Comparison of ENCODE assay signal across 18 mouse cellular contexts in genomic region chr14:18882493-18882892, GRCm38 (mm10). TPM values are rescaled to one million over a fixed set of nuclear protein-coding genes. Genes with fewer than 3 reads are reported as not detected.
DNase-seq lines count a peak whose midpoint lies in the region; ATAC-seq and TF ChIP-seq lines count a peak whose summit lies in the region.
"Had no signal": no experiment of that assay in that cellular context is flagged by ENCODE, and none has a peak within 500 bp of the region (broad histone marks: within the 10 kb centered on the region; RNA-seq: fewer than 3 reads in every experiment).

No protein-coding gene starts in this region.

- no peaks in the 10 kb centered on the region for H3K27me3 ChIP-seq in heart, embryonic 12.5 days (replicated peaks)
- H3K27me3 ChIP-seq in liver, embryonic 12.5 days (replicated peaks): no peaks in the 10 kb centered on the region
- H3K27me3 ChIP-seq in liver, embryonic 11.5 days (replicated peaks; ENCODE audit: control insufficient read depth, insufficient read depth, low read length): no peaks in the 10 kb centered on the region
- H3K27me3 ChIP-seq in midbrain, postnatal 0 days (ENCODE audit: insufficient read depth, low read length): no peaks in the 10 kb centered on the region
- H3K27me3 ChIP-seq in midbrain, embryonic 10.5 days (ENCODE audit: low read depth, poor library complexity, severe bottlenecking): no peaks in the 10 kb centered on the region
- H3K27me3 ChIP-seq in myocyte (ENCODE audit: control insufficient read depth, insufficient read depth, insufficient read length): no peaks in the 10 kb centered on the region
- H3K27me3 ChIP-seq: intestine, embryonic 15.5 days had no signal

- TF ChIP-seq CTCF in midbrain, postnatal 0 days (IDR thresholded peaks at IDR 0.05): no peak

- 77% methylated on average over 1 of the region's 1 CpGs for WGBS in heart, embryonic 12.5 days
- WGBS in liver, embryonic 12.5 days (ENCODE audit: insufficient replicate concordance): 74% methylated on average over 1 of the region's 1 CpGs
- WGBS in liver, embryonic 11.5 days: 78% methylated on average over 1 of the region's 1 CpGs
- 96% methylated on average over 1 of the region's 1 CpGs for WGBS in midbrain, postnatal 0 days
- WGBS in midbrain, embryonic 10.5 days: 86% methylated on average over 1 of the region's 1 CpGs

- H3ac ChIP-seq in myocyte (ENCODE audit: control insufficient read depth, insufficient read length): no peak overlapping the region

- ATAC-seq in heart, embryonic 12.5 days (ENCODE audit: insufficient number of reproducible peaks, low FRiP score): no peak
- ATAC-seq in liver, embryonic 12.5 days: peak; percentile 27; the same call in 1 of the 2 replicates
- ATAC-seq in liver, embryonic 11.5 days (replicated peaks; ENCODE audit: low FRiP score): no peak
- peak; percentile 58; the same call in 1 of the 2 replicates for ATAC-seq in midbrain, postnatal 0 days (ENCODE audit: low FRiP score)
- ATAC-seq: forebrain, embryonic 14.5 days; intestine, embryonic 15.5 days had no signal

- H3K36me3 ChIP-seq in heart, embryonic 12.5 days: no peaks in the 10 kb centered on the region; the same call in 1 of the 2 replicates
- no peaks in the 10 kb centered on the region for H3K36me3 ChIP-seq in liver, embryonic 12.5 days
- no peaks in the 10 kb centered on the region for H3K36me3 ChIP-seq in liver, embryonic 11.5 days (ENCODE audit: control insufficient read depth, insufficient read depth, low read length)
- no peaks in the 10 kb centered on the region for H3K36me3 ChIP-seq in midbrain, postnatal 0 days (ENCODE audit: insufficient read depth, low read length)
- no peaks in the 10 kb centered on the region for H3K36me3 ChIP-seq in midbrain, embryonic 10.5 days
- peaks cover 5% of the 10 kb centered on the region for H3K36me3 ChIP-seq in myocyte (ENCODE audit: control insufficient read depth, insufficient read depth)
- H3K36me3 ChIP-seq: intestine, embryonic 15.5 days had no signal

- no peak overlapping the region for H3K4me2 ChIP-seq in heart, embryonic 12.5 days
- no peak overlapping the region for H3K4me2 ChIP-seq in liver, embryonic 12.5 days
- H3K4me2 ChIP-seq in liver, embryonic 11.5 days: no peak overlapping the region
- H3K4me2 ChIP-seq in midbrain, postnatal 0 days (ENCODE audit: low read depth, low read length, poor library complexity, severe bottlenecking): no peak overlapping the region
- H3K4me2 ChIP-seq in myocyte (ENCODE audit: low read depth): no peak overlapping the region
- H3K4me2 ChIP-seq: heart, embryonic 11.5 days; intestine, embryonic 15.5 days had no signal

- H3K9me3 ChIP-seq in heart, embryonic 12.5 days (replicated peaks): no peaks in the 10 kb centered on the region
- H3K9me3 ChIP-seq in liver, embryonic 12.5 days (replicated peaks): no peaks in the 10 kb centered on the region
- no peaks in the 10 kb centered on the region for H3K9me3 ChIP-seq in liver, embryonic 11.5 days (ENCODE audit: control insufficient read depth, low read length)
- no peaks in the 10 kb centered on the region for H3K9me3 ChIP-seq in midbrain, postnatal 0 days (ENCODE audit: low read length)
- H3K9me3 ChIP-seq in midbrain, embryonic 10.5 days (replicated peaks): no peaks in the 10 kb centered on the region
- H3K9me3 ChIP-seq: hindbrain, embryonic 10.5 days; intestine, embryonic 15.5 days had no signal

- no peak for TF ChIP-seq POLR2A in myocyte (IDR thresholded peaks at IDR 0.05; ENCODE audit: insufficient read length, low read depth)

- DNase-seq in heart, adult 11 months: peak; percentile 71
- no peak for DNase-seq in liver, embryonic 11.5 days (ENCODE audit: low spot score)
- DNase-seq in midbrain, postnatal 0 days (ENCODE audit: low spot score): no peak
- no peak for DNase-seq in midbrain, embryonic 10.5 days (ENCODE audit: low spot score)
- no peak for DNase-seq in cerebellum, adult 8-10 months
- DNase-seq: adrenal gland, adult 2 months; adrenal gland, postnatal 25 days; cerebellum, adult 2 months; cerebellum, postnatal 14 days; embryo, embryonic 11 days; heart, adult 2 months had no signal

- H3K9ac ChIP-seq in heart, embryonic 12.5 days: no peak overlapping the region
- no peak overlapping the region for H3K9ac ChIP-seq in liver, embryonic 12.5 days
- no peak overlapping the region for H3K9ac ChIP-seq in liver, embryonic 11.5 days (ENCODE audit: low read depth, low read length)
- no peak overlapping the region for H3K9ac ChIP-seq in midbrain, postnatal 0 days (replicated peaks; ENCODE audit: low read length, poor library complexity, severe bottlenecking)
- H3K9ac ChIP-seq: intestine, embryonic 15.5 days had no signal

- no peaks in the 10 kb centered on the region for H3K4me1 ChIP-seq in heart, embryonic 12.5 days (replicated peaks)
- H3K4me1 ChIP-seq in liver, embryonic 12.5 days: no peaks in the 10 kb centered on the region
- no peaks in the 10 kb centered on the region for H3K4me1 ChIP-seq in liver, embryonic 11.5 days (replicated peaks; ENCODE audit: control insufficient read depth, insufficient read depth, low read length)
- no peaks in the 10 kb centered on the region for H3K4me1 ChIP-seq in midbrain, postnatal 0 days (ENCODE audit: insufficient read depth, low read length)
- no peaks in the 10 kb centered on the region for H3K4me1 ChIP-seq in midbrain, embryonic 10.5 days
- H3K4me1 ChIP-seq: hindbrain, embryonic 10.5 days; intestine, embryonic 15.5 days had no signal

- no peaks in the 10 kb centered on the region for H3K79me2 ChIP-seq in myocyte (ENCODE audit: control insufficient read depth, insufficient read depth)

- no peak overlapping the region for H3K4me3 ChIP-seq in heart, embryonic 12.5 days
- H3K4me3 ChIP-seq in liver, embryonic 12.5 days: no peak overlapping the region
- H3K4me3 ChIP-seq in liver, embryonic 11.5 days (ENCODE audit: low read depth, low read length): no peak overlapping the region
- no peak overlapping the region for H3K4me3 ChIP-seq in midbrain, postnatal 0 days (ENCODE audit: low read depth, low read length)
- H3K4me3 ChIP-seq in midbrain, embryonic 10.5 days: no peak overlapping the region
- H3K4me3 ChIP-seq in myocyte: no peak overlapping the region
- H3K4me3 ChIP-seq: heart, adult 2 months; hindbrain, embryonic 10.5 days; intestine, embryonic 15.5 days had no signal

- H3K27ac ChIP-seq in heart, embryonic 12.5 days (ENCODE audit: poor library complexity, severe bottlenecking): no peak overlapping the region
- no peak overlapping the region for H3K27ac ChIP-seq in liver, embryonic 12.5 days
- no peak overlapping the region for H3K27ac ChIP-seq in liver, embryonic 11.5 days (ENCODE audit: low read depth, low read length)
- H3K27ac ChIP-seq in midbrain, postnatal 0 days (ENCODE audit: low read depth, low read length): no peak overlapping the region
- H3K27ac ChIP-seq in midbrain, embryonic 10.5 days (replicated peaks): no peak overlapping the region
- H3K27ac ChIP-seq: heart, adult 2 months; hindbrain, embryonic 10.5 days; intestine, embryonic 15.5 days had no signal

TF ChIP-seq in myocyte, 11 proteins besides CTCF, POLR2A, EP300 and RAD21:
- TF ChIP-seq TCF3 (IDR thresholded peaks at IDR 0.05; ENCODE audit: insufficient read length, low read depth): no peak
- peak; percentile 41 for TF ChIP-seq REST (IDR thresholded peaks at IDR 0.05; ENCODE audit: insufficient read depth, insufficient read length)
- no peak for TF ChIP-seq USF1 (IDR thresholded peaks at IDR 0.05; ENCODE audit: low read depth)
- no peak for TF ChIP-seq SRF (IDR thresholded peaks at IDR 0.05; ENCODE audit: control insufficient read depth, insufficient read length, low read depth)

RNA-seq across cellular contexts. Expression of gene Ube2e2, which starts 11.6 kb away (rescaled TPM):
- 42.9 and 45.4 TPM in 2 replicates for polyA plus RNA-seq in heart, embryonic 12.5 days (2016; fragmentation: Nextera tagmentation; extraction: Ambion mirVana)
- 9.7 and 11.2 TPM in 2 replicates for polyA plus RNA-seq in liver, embryonic 12.5 days (2016; fragmentation: Nextera tagmentation; extraction: Ambion mirVana)
- 16.8 and 17.1 TPM in 2 replicates for polyA plus RNA-seq in liver, embryonic 11.5 days (2014; fragmentation: Nextera tagmentation; extraction: Ambion mirVana)
- 84.5 and 91.3 TPM in 2 replicates for total RNA-seq in midbrain, postnatal 0 days (2014; rRNA removed)
- 164 and 167 TPM in 2 replicates for polyA plus RNA-seq in midbrain, postnatal 0 days (2015; fragmentation: Nextera tagmentation; extraction: Ambion mirVana)
- polyA plus RNA-seq in midbrain, embryonic 10.5 days (2016; fragmentation: Nextera tagmentation; extraction: Ambion mirVana): 50.9 and 55.9 TPM in 2 replicates
- 37.7 TPM for polyA plus RNA-seq in myocyte (2012; fragmentation: generic; extraction: Trizol)

Comparison
In these comparisons a context has a peak if more than half of its experiments do, and no peak if none do; other contexts are left out.
1. ATAC-seq: peak in liver, embryonic 12.5 days (single experiment) and midbrain, postnatal 0 days (single experiment); none in heart, embryonic 12.5 days (single experiment) and liver, embryonic 11.5 days (single experiment).